Mouse (Mus musculus): ENCODE measurements around the gene Gbe1.

DNA sequence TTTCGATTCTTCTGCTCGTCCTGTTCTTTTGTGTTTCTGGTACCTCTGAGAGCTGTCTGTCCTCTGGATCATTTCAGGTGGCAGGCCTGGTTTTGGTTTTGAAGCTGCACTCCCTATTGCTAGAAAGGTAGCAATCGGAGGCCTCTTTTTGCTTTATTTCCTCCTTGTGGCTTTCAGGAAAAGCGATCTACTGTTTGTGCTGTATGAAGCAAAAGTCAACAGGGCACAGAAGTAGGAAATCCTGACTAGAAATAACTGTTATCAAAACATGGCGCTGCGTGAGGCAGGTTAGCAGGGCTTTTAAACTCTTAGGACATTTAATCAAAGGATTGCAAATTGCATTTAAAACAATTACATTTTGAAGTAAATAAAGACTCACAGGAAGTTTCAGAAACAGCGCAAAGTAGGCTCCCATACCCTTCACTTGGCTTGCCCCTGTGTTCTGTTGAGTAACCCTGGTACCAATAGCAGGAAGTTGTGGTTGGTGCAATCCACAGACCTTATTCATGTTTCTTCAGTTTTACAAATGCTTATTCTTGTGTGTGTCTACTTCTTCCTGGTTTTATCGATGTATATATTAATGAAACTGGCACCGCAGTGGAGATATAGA, 12.7 kb downstream of the Gbe1 start:
- TF ChIP-seq GATA1 (IDR thresholded peaks at IDR 0.05; ENCODE audit: borderline replicate concordance, low read length) (no peak), CTCF (IDR thresholded peaks at IDR 0.05; ENCODE audit: low read depth, low read length) (no peak), TAL1 (conservative IDR thresholded peaks at IDR 0.05; ENCODE audit: low read depth, low read length) (no peak)

Data from G1E (cell line).